Mouse (Mus musculus) embryo, embryonic 9.5 days (tissue): ENCODE measurements around the gene Paqr4.

Experiments
- DNase-seq: peaks from one replicate; pipeline ENCODE4 v3.0.0-alpha.2; 2017; ENCODE audit errors: extremely low spot score

The Paqr4 gene

DNA sequence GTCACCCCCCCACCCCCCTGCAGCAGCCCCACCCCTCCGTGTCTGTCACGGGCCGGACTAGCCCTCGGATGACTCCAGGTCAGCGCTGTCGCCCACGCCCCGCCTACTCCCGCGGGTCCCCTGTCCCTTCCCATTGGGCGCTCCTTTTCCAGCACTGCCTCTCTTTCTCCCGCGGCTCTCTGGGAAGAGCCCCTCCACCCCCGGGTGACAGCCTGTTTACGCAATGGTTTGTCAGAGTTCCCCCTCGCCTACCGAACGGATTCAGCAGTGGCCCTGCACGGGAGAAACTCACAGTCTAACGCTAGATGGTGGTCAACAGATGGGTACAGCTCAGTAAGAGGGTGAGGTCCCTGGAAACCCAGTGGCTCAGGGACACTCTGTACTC lies 13.9 kb downstream of the Paqr4 start:
- peak; percentile 87 for DNase-seq

GRCm38 (mm10) chr17:23725999-23726757 lies 14.5 kb downstream of the Paqr4 start, which contains the start of gene Pkmyt1:
Pkmyt1 (plus strand) TSS chr17:23726336.
- DNase-seq, result peak; percentile 95

DNA sequence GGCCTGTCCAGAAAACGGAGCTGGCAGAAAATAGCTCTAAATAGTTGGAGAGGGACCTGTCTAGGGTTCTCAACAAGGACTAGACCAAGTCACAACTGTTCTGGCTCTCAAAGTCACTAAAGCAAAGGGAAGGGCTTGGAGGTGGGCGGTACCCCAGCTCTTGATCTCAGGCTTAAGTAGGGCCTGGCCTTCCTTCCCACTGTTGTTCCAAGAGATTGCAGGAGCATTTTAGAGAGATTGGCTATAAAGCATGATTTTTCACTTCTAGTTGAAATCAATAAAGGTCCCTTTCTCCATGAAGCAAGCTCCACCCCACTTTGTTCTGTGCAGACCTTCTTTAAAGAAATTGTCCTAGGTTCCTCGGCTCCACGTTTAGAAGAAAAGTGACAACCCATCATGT lies 15.2 kb downstream of the Paqr4 start:
- DNase-seq, result no peak

GRCm38 (mm10) chr17:23722376-23723125 lies 18.1 kb downstream of the Paqr4 start, which contains the start of gene 1520401A03Rik:
1520401A03Rik (minus strand) TSS chr17:23722783.
- no peak for DNase-seq

DNA sequence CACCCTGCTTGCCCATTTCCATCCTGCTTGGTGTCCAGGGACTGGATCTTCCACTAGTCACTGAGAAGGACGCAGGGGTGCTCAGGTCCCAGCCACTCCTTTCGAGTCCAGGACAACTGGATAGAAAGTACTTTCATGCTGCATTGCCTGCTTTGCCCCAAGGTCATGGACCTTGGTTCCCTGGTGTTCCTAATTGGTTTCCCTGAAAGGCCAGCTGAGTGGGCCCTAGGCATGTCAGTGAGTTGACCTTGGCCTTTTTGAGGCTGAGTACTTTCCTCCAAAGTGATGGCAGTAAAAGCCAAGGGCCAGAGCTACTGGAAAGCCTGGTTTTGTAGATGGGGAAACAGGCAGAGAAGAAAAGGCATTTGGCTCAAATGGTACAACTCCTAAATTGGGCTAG lies 18.8 kb downstream of the Paqr4 start:
- no peak for DNase-seq

GRCm38 (mm10) chr17:23719455-23719854 lies 21.2 kb downstream of the Paqr4 start:
- DNase-seq, result no peak

DNA sequence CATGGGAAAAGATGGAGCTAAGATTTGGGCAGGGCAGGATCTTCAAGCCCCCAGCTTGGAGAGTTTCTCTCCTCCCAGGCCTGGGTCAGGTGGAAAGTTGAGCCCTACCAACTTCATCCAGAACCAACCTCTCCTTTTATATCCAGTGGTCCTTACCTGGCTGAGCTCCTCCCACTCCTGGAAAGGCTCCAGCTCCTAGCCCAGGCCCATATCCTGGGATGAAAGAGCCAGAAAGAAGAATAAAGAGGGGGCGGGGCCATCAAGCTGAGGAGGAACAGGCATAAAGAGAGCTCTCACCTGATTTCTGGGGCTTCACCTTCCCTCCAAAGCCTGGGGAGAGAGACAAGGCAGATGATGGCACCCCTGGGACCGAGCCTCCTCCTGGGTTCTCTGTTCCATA lies 23.7 kb downstream of the Paqr4 start:
- no peak for DNase-seq

GRCm38 (mm10) chr17:23706212-23706611 lies 34.5 kb downstream of the Paqr4 start:
- peak; percentile 69 for DNase-seq

DNA sequence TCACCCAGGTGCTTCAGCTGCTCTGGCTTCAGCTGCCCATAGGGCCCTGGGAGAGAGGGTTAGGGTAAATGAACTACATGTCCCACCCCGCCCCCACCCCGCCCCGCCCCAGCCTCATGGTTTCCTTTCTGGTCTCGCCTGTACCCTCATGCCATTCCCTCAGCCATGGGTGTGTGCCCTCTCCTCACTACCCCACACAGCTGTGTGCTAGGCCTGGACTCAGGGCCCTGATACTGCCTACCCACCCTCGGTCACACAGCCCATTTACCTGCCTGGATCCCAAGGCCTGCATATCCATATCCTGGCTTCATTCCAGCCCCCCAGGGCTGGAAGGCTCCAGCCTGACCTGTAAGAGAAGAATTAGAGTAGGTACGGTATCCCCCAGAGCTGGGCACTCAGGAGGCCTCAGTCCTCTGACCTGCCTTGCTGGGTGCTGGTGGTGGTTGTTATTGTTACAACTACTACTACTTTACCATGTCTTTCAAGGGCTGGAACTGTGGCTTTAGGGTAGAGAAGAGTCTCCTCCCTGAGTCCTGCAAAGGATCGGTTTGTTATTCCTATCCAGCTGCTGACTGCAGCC lies 35.1 kb downstream of the Paqr4 start:
- DNase-seq, result no peak

- no peak for DNase-seq
Observed at GRCm38 (mm10) chr17:23704741-23705140, 35.9 kb downstream of the Paqr4 start.

GRCm38 (mm10) chr17:23703301-23703700 lies 37.4 kb downstream of the Paqr4 start:
- no peak for DNase-seq

DNA sequence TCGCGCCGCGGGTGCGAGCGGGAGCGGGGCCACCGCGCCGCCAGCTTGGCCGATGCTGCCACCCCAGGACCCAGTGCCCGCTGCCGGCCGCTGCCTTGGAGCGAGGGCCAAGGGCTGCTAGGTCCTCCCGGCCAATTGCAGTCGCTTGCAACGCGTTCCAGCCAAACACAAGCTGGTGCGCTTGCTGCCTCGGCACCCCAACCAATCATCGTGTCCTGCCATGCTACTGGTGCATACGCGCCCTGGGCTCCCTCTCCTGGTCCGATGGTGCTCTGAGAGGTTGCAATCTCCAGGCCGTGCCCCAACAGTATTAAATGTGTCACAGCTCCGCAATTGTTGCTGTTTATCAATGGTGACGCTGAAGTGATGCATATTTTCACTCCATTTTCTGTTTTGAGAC lies 40.6 kb downstream of the Paqr4 start:
- peak; percentile 86 for DNase-seq

DNA sequence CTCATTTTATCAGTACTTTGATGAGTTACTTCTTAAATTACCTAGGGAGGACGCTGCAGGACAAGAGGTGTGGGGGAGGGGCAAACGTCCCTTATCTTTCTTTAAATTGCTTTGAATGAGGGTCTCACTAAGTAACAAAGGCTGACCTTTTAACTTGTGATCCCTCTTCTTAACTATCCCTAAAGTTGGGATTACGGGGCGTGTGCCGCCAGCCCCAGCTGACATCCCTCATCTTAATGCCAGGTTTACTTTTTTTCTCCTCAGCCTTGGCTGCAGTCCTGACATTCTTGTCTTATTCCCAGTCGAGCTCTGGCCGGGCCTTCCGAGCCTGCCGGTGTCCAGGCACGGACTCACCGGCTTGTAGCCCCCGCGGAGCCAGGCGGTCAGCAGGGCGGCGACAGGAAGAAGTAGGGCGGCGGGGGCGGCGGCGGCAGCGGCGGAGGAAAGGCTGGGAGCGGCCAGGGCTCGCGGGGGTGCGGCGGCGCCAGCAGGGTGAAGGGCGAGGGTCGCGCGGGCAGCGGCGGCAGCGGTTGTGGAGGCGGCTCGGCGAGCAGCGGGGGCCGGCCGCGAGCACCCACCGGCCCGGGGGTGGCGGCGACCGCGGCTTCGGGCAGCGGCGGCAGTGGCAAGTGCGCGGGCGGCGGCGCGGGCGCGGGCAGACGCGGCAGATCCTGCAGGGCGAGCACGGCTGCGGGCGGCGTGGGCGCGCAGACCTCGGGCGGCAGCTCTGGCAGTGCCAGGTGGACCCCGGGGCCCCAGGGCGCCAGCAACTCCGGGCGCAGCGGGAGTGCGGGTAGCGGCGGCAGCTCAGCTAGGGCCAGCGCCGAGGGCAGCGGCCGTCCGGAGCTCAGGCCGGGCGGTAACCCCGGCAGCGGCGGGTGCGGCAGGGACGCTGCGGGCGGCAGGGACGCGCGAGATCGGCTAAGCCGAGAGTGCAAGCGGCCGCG lies 41.3 kb downstream of the Paqr4 start:
- DNase-seq, result no peak

GRCm38 (mm10) chr17:23695801-23696200 lies 44.9 kb downstream of the Paqr4 start:
- no peak for DNase-seq

DNA sequence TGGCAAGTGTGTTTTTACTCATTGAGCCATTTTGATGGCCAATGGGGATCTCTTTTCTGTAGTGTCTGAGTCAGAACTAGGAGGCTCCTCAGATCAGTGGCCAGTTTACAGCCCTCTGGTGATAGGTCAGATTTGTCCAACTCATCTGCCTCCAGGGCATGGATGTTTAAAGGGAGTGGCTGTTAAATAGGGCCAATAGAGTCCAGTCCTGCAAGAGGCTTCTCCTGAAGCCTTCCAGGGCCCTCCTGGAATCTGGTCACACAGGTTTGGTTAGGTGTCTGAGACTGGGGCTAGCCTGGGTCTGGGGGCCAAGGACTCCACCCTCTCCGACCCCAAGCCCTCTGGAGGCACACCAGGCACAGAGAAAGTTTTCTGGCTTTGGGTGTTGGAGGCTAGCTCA lies 46.2 kb downstream of the Paqr4 start:
- no peak for DNase-seq
